Mouse (Mus musculus) lung, postnatal 0 days (tissue): ENCODE data around the gene Poldip2. TPM values are rescaled to one million over a fixed set of nuclear protein-coding genes. Genes with fewer than 3 reads are reported as not detected.

ENCODE experiments used
- ATAC-seq: fragments of 200-750 bp; cut with Nextera tagmentation; 2 replicates; pipeline ENCODE4 v1.8.0; 2017; ENCODE audit warnings: moderate library complexity
- DNase-seq: peaks from one replicate; pipeline ENCODE4 v3.0.0-alpha.2; 2016; ENCODE audit warnings: low spot score
- H3K27ac ChIP-seq: fragments of 300-500 bp; sonication (generic); 2 replicates; pipeline ENCODE4 v1.5.1; 2014; ENCODE audit warnings: antibody characterized with exemption, mild to moderate bottlenecking, low read length, mixed read lengths
- H3K27me3 ChIP-seq: fragments of 300-500 bp; sonication (generic); replicated peaks from 2 replicates; pipeline ENCODE4 v1.6.1; 2014; ENCODE audit warnings: low read length, mixed read lengths; ENCODE audit not compliant: insufficient read depth
- H3K36me3 ChIP-seq: fragments of 300-500 bp; sonication (generic); 2 replicates; pipeline ENCODE4 v1.6.1; 2014; ENCODE audit warnings: low read length, mixed read lengths; ENCODE audit not compliant: insufficient read depth
- H3K4me1 ChIP-seq: fragments of 300-500 bp; sonication (generic); 2 replicates; pipeline ENCODE4 v1.6.1; 2014; ENCODE audit warnings: antibody characterized with exemption, low read depth, low read length, mixed read lengths; ENCODE audit not compliant: insufficient read depth
- H3K4me2 ChIP-seq: fragments of 300-500 bp; sonication (generic); replicated peaks from 2 replicates; pipeline ENCODE4 v1.6.1; 2014; ENCODE audit warnings: low read depth, mild to moderate bottlenecking, low read length, moderate library complexity, mixed read lengths
- H3K4me3 ChIP-seq: fragments of 300-500 bp; sonication (generic); 2 replicates; pipeline ENCODE4 v1.5.1; 2014; ENCODE audit warnings: low read depth, low read length
- H3K9ac ChIP-seq: fragments of 300-500 bp; sonication (generic); replicated peaks from 2 replicates; pipeline ENCODE4 v1.6.1; 2014; ENCODE audit warnings: low read depth, mild to moderate bottlenecking
- H3K9me3 ChIP-seq: fragments of 300-500 bp; sonication (generic); 2 replicates; pipeline ENCODE4 v1.6.1; 2016; ENCODE audit warnings: low read length, mixed read lengths
- CTCF ChIP-seq: IDR thresholded peaks from 2 replicates; pipeline ENCODE4 v1.5.1; 2016; ENCODE audit warnings: antibody characterized with exemption, mild to moderate bottlenecking
- EP300 ChIP-seq: IDR thresholded peaks from 2 replicates; pipeline ENCODE4 v1.6.1; 2016; ENCODE audit warnings: antibody characterized with exemption, mild to moderate bottlenecking, control low read depth
- WGBS: fragments of 180-500 bp; shearing (Covaris S2); extraction: QIAGEN DNeasy Blood & Tissue Kit; methylation state at CpG from one replicate; pipeline ENCODE4 v1.1.7; 2014; 5-methylcytosine and 5-hydroxymethylcytosine counted together
- polyA plus RNA-seq: library from polyadenylated mRNA; unstranded; fragments of >200 nt; fragmentation: Nextera tagmentation; extraction: Ambion mirVana; gene quantifications from 2 replicates; pipeline ENCODE4 v1.2.1, GENCODE M21; 2015

Gene Poldip2
- polyA plus RNA-seq, 1 experiment from 2014 or later, result 111 TPM

GRCm38 (mm10) chr11:78547718-78548460 lies 35.9 kb downstream of the Poldip2 start:
- no peaks in the 10 kb centered on the region for H3K9me3 ChIP-seq
- no peak overlapping the region for H3K4me3 ChIP-seq
- H3K27me3 ChIP-seq, result no peaks in the 10 kb centered on the region
- WGBS, result 70% methylated on average over 2 of the region's 2 CpGs
- H3K4me2 ChIP-seq, result no peak overlapping the region
- no peak overlapping the region for H3K27ac ChIP-seq
- H3K9ac ChIP-seq, result no peak overlapping the region; the same call in 1 of the 2 replicates
- TF ChIP-seq EP300 (no peak), CTCF (no peak)
- peak; percentile 21 for DNase-seq
- H3K4me1 ChIP-seq, result peaks cover 2% of the 10 kb centered on the region; the same call in 1 of the 2 replicates
- peaks cover 3% of the 10 kb centered on the region; the same call in 1 of the 2 replicates for H3K36me3 ChIP-seq
- ATAC-seq, result no peak

- no peak for DNase-seq
- no peaks in the 10 kb centered on the region for H3K36me3 ChIP-seq
- H3K4me2 ChIP-seq, result peak overlapping the region; percentile 75
- H3K27me3 ChIP-seq, result no peaks in the 10 kb centered on the region
- 4% methylated on average over 5 of the region's 5 CpGs for WGBS
- TF ChIP-seq EP300, result no peak
- TF ChIP-seq CTCF, result no peak
- no peaks in the 10 kb centered on the region for H3K9me3 ChIP-seq
- ATAC-seq, result no peak
- H3K4me3 ChIP-seq, result peak overlapping the region; percentile 57
- peaks cover 2% of the 10 kb centered on the region; the same call in 1 of the 2 replicates for H3K4me1 ChIP-seq
- 0 out of 2 replicates have a peak overlapping the region, but pooled peaks have one; percentile 8 for H3K9ac ChIP-seq
- H3K27ac ChIP-seq, result 0 out of 2 replicates have a peak overlapping the region, but pooled peaks have one; percentile 11
Measured at GRCm38 (mm10) chr11:78549491-78549987, 37.5 kb downstream of the Poldip2 start.

DNA sequence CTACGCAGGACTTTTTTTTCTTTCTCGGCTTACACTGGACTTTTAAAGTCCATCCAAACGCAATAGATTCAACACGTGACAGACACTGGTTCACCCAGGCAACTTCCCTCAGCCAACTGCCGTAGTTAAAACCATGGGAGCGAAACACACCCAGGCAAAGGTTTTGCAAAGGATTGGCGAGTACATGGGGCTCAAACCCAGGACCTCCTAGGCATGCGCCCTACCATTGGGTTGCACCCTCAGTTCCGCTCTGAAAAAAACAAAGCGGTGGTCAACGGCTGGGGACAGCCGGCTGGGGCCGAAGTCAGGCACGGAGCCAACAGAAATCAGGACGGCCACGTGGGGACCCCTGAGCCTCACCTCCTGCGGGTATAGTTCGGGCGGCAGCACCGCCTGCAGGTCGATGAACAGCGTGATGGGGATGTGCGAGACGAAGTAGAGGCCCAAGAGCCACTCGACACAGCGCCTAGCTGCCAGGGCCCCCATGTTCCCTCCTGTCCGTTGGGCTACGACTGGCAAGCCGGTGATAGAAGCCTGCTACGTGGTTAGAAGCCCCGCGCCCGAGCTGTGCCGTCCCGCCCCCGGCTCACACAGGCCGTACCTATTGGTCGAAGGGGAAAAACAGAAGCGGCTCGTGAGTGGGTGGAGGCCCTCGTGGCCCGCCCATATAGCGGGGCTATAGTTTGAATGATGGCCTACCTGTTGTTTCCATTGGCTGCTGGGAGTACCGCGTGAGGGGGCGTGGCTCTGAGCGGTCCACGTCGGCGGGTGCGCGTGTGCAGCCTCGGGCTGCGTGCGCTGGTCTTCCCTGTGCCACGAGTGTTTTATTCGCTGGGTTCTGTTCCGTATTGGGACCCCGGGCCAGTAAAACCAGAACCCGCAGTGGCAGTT lies 38.4 kb downstream of the Poldip2 start, which contains the start of gene Tmem97:
Tmem97 (minus strand) TSS at position 610 of the 891 bp plus-strand sequence.
- ATAC-seq, result peak; percentile 100
- Histone ChIP-seq H3K27me3 (no peaks in the 10 kb centered on the region), H3K4me3 (peak within 1 kb of the TSS; percentile 57), H3K4me1 (peaks cover 2% of the 10 kb centered on the region; the same call in 1 of the 2 replicates), H3K27ac (peak within 1 kb of the TSS; percentile 11; the same call in 1 of the 2 replicates), H3K9me3 (no peaks in the 10 kb centered on the region), H3K4me2 (peak within 1 kb of the TSS; percentile 75), H3K36me3 (no peaks in the 10 kb centered on the region), H3K9ac (peak within 1 kb of the TSS; percentile 41)
- TF ChIP-seq CTCF (peak; percentile 58), EP300 (no peak)
- DNase-seq, result peak; percentile 99
- WGBS, result under 1% methylated on average over 60 of the region's 60 CpGs

DNA sequence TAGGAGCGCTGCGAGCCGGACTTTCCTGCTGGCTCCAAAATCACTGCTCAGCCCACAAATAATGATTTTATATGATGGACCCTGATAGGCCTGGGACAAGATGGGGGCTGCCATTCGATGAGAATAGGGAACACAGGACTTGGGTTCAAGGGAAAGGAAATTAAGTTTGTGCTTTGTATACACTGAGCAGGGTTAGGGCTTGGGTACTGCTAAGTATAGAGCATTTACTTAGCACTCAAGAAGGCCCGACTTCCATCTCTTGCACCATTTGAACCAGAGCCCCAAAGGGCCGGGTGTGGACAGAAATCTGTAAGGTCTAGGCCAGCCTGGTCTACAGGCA lies 39.0 kb downstream of the Poldip2 start:
- Histone ChIP-seq H3K4me3 (peak overlapping the region; percentile 57; the same call in 1 of the 2 replicates), H3K4me1 (peaks cover 2% of the 10 kb centered on the region; the same call in 1 of the 2 replicates), H3K27ac (no peak overlapping the region), H3K27me3 (no peaks in the 10 kb centered on the region), H3K9me3 (no peaks in the 10 kb centered on the region), H3K36me3 (no peaks in the 10 kb centered on the region), H3K9ac (no peak overlapping the region), H3K4me2 (peak overlapping the region; percentile 75)
- TF ChIP-seq EP300 (no peak), CTCF (no peak)
- DNase-seq (no peak), ATAC-seq (0 out of 2 replicates have a peak, but pooled peaks have one; percentile 1)
- 30% methylated on average over 6 of the region's 6 CpGs for WGBS

- Histone ChIP-seq H3K4me2 (no peak overlapping the region), H3K27me3 (no peaks in the 10 kb centered on the region), H3K27ac (no peak overlapping the region), H3K4me3 (no peak overlapping the region), H3K36me3 (no peaks in the 10 kb centered on the region), H3K9me3 (no peaks in the 10 kb centered on the region), H3K9ac (no peak overlapping the region), H3K4me1 (no peaks in the 10 kb centered on the region)
- TF ChIP-seq CTCF (no peak), EP300 (no peak)
- DNase-seq (no peak), ATAC-seq (no peak)
- 62% methylated on average over 3 of the region's 3 CpGs for WGBS
Measured at GRCm38 (mm10) chr11:78555623-78556022, 43.6 kb downstream of the Poldip2 start.

GRCm38 (mm10) chr11:78556070-78556469 lies 44.1 kb downstream of the Poldip2 start:
- H3K9me3 ChIP-seq, result no peaks in the 10 kb centered on the region
- WGBS, result 58% methylated on average over 4 of the region's 4 CpGs
- no peaks in the 10 kb centered on the region for H3K4me1 ChIP-seq
- H3K9ac ChIP-seq, result no peak overlapping the region
- H3K4me3 ChIP-seq, result no peak overlapping the region
- TF ChIP-seq CTCF (no peak), EP300 (no peak)
- H3K27ac ChIP-seq, result no peak overlapping the region
- no peaks in the 10 kb centered on the region for H3K27me3 ChIP-seq
- no peak overlapping the region for H3K4me2 ChIP-seq
- no peak for ATAC-seq
- DNase-seq, result no peak
- no peaks in the 10 kb centered on the region for H3K36me3 ChIP-seq
